8 mouse cellular contexts compared by ENCODE assay signal in the genomic region with DNA sequence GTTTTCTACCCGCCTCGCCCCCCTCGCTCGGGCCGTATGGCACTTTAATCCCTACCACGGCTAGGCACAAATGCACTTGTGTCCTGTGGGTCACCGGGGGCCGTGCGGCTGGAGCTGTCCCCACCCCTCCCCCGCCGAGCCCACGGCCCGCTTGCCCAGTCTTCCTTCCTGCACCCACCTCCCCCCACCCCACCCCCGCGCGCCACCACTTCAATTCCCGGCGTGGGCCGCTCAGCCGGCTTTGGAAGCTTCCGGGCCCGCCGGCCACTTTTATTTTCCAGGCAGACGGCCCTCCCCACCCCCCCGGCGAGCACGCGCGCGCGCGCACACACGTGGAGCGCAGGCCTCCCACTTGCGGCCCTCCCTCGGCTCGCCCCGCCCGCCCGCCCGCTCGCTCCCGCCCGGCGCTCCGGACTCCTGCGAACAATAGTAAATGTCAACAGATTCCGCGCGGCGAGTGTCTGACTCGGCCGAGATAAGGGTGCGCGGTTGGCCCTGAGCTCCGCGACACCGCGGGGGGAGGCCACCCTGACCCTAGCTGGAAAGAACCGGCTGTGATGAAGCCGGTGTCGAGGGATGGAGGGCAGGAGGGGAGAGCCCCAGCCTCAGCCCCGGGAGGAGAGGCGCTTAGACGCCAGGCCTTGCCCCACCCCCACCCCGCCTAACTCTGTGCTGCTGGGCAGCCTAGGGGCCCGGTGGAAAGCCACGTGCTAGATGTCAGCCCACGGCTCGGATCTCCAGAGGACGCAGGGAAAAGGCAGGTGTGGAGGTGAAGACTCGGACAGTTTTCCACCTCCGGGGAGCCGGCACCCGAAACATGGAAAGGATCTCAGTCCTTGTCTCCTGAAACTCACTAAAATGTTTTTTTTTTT.
DNase-seq lines count a peak whose midpoint lies in the region; ATAC-seq and TF ChIP-seq lines count a peak whose summit lies in the region.

No protein-coding gene starts in this region.

- no peak for TF ChIP-seq CTCF in left cerebral cortex, adult 2 months (IDR thresholded peaks at IDR 0.05)
- TF ChIP-seq CTCF in hindbrain, postnatal 0 days (IDR thresholded peaks at IDR 0.05; ENCODE audit: low read depth): no peak

- peak overlapping the region; percentile 61 for H3K4me2 ChIP-seq in hindbrain, postnatal 0 days (ENCODE audit: low read depth, low read length)
- peak overlapping the region; percentile 87 for H3K4me2 ChIP-seq in liver, embryonic 13.5 days

- H3K4me3 ChIP-seq in left cerebral cortex, adult 2 months: peak overlapping the region; percentile 49
- peak overlapping the region; percentile 38 for H3K4me3 ChIP-seq in hindbrain, postnatal 0 days (ENCODE audit: low read length)
- peak overlapping the region; percentile 63 for H3K4me3 ChIP-seq in liver, embryonic 13.5 days (replicated peaks)

- peak overlapping the region; percentile 77 for H3K27ac ChIP-seq in left cerebral cortex, adult 2 months
- H3K27ac ChIP-seq in hindbrain, postnatal 0 days: peak overlapping the region; percentile 65
- peak overlapping the region; percentile 97 for H3K27ac ChIP-seq in liver, embryonic 13.5 days

- no peaks in the 10 kb centered on the region for H3K9me3 ChIP-seq in hindbrain, postnatal 0 days (ENCODE audit: low read length)
- H3K9me3 ChIP-seq in liver, embryonic 13.5 days (replicated peaks): no peaks in the 10 kb centered on the region

- H3K27me3 ChIP-seq in hindbrain, postnatal 0 days (ENCODE audit: insufficient read depth, low read length): peaks cover 4% of the 10 kb centered on the region; the same call in 1 of the 2 replicates
- H3K27me3 ChIP-seq in liver, embryonic 13.5 days: peaks cover 36% of the 10 kb centered on the region

- H3K4me1 ChIP-seq in hindbrain, postnatal 0 days (ENCODE audit: insufficient read depth, low read length): peaks cover 4% of the 10 kb centered on the region; the same call in 1 of the 2 replicates
- peaks cover 56% of the 10 kb centered on the region for H3K4me1 ChIP-seq in liver, embryonic 13.5 days (replicated peaks)

- peak; percentile 73 for ATAC-seq in hindbrain, postnatal 0 days
- ATAC-seq in liver, embryonic 13.5 days (ENCODE audit: low read depth): peak; percentile 64

- DNase-seq in left cerebral cortex, adult 2 months (ENCODE audit: extremely low spot score in 1 of 2, low spot score in 2 of 2): peak; percentile 27 to 29
- no peak for DNase-seq in left cerebral cortex, adult 11 months (ENCODE audit: low spot score)
- DNase-seq in cerebellum, postnatal 10 days: peak; percentile 44 to 70
- DNase-seq in gastrocnemius, postnatal 10 days: peak; percentile 50
- peak; percentile 56 for DNase-seq in hindbrain, postnatal 0 days (ENCODE audit: low spot score)
- DNase-seq in liver, embryonic 13.5 days: peak; percentile 75
- peak; percentile 9 to 12 for DNase-seq in natural killer cell, adult 2 months (ENCODE audit: low spot score in 2 of 2)
- DNase-seq in testis, postnatal 14 days (ENCODE audit: low spot score): peak; percentile 24

- no peaks in the 10 kb centered on the region for H3K36me3 ChIP-seq in hindbrain, postnatal 0 days (ENCODE audit: insufficient read depth, low read length)
- H3K36me3 ChIP-seq in liver, embryonic 13.5 days: no peaks in the 10 kb centered on the region

- intact Hi-C loops in left cerebral cortex, adult 2 months (cut with DNase I): loop anchor here (2.0 to 10.0 kb wide), 7 partner anchors 72 to 342 kb away; no protein-coding TSS in a partner anchor

- 5% methylated on average over 63 of the region's 75 CpGs for WGBS in hindbrain, postnatal 0 days
- 1% methylated on average over 40 of the region's 75 CpGs for WGBS in liver, embryonic 13.5 days (ENCODE audit: insufficient replicate concordance)

- H3K9ac ChIP-seq in hindbrain, postnatal 0 days (replicated peaks; ENCODE audit: low read length): peak overlapping the region; percentile 48
- H3K9ac ChIP-seq in liver, embryonic 13.5 days: peak overlapping the region; percentile 84
